Comparison of ENCODE assay signal across 9 mouse cellular contexts in genomic region chr5:103209486-103209885, GRCm38 (mm10). TPM values are rescaled to one million over a fixed set of nuclear protein-coding genes. Genes with fewer than 3 reads are reported as not detected.
A peak's percentile ranks its signal among the peaks of the same experiment; 100 is the strongest.
DNase-seq lines count a peak whose midpoint lies in the region; ATAC-seq lines count a peak whose summit lies in the region.
"Had no signal": no experiment of that assay in that cellular context is flagged by ENCODE, and none has a peak within 500 bp of the region (broad histone marks: within the 10 kb centered on the region; RNA-seq: fewer than 3 reads in every experiment).

No protein-coding gene starts in this region.

- H3K4me1 ChIP-seq in forebrain, embryonic 16.5 days (replicated peaks; ENCODE audit: control insufficient read depth, insufficient read depth, low read length): peaks cover 21% of the 10 kb centered on the region
- peaks cover 24% of the 10 kb centered on the region for H3K4me1 ChIP-seq in midbrain, embryonic 15.5 days

- 47% methylated on average over 6 of the region's 6 CpGs for WGBS in forebrain, embryonic 16.5 days
- whole genome bisulfite sequencing in midbrain, embryonic 15.5 days: 12% methylated on average over 6 of the region's 6 CpGs

- DNase-seq in layer of hippocampus, adult 11-12 months (ENCODE audit: low spot score): peak; percentile 18
- DNase-seq in layer of hippocampus, adult 9-10 months (ENCODE audit: low spot score): no peak
- DNase-seq in cerebellum, adult 8-10 months: peak; percentile 53
- DNase-seq in urinary bladder, adult 2 months (ENCODE audit: low spot score): no peak
- no peak for DNase-seq in adrenal gland, postnatal 36 days
- DNase-seq: gastrocnemius, postnatal 36 days had no signal

- H3K27me3 ChIP-seq in forebrain, embryonic 16.5 days (replicated peaks; ENCODE audit: control insufficient read depth, insufficient read depth, low read length): no peaks in the 10 kb centered on the region
- no peaks in the 10 kb centered on the region for H3K27me3 ChIP-seq in midbrain, embryonic 15.5 days (replicated peaks)

- H3K4me3 ChIP-seq in forebrain, embryonic 16.5 days (replicated peaks; ENCODE audit: low read length): peak overlapping the region; percentile 66
- H3K4me3 ChIP-seq in midbrain, embryonic 15.5 days: peak overlapping the region; percentile 57

- peak overlapping the region; percentile 57 for H3K4me2 ChIP-seq in forebrain, embryonic 16.5 days (ENCODE audit: low read length)
- peak overlapping the region; percentile 70 for H3K4me2 ChIP-seq in midbrain, embryonic 15.5 days

- peak overlapping the region; percentile 74 for H3K27ac ChIP-seq in forebrain, embryonic 16.5 days (ENCODE audit: low read length)
- H3K27ac ChIP-seq in midbrain, embryonic 15.5 days: peak overlapping the region; percentile 89

- no peaks in the 10 kb centered on the region for H3K9me3 ChIP-seq in forebrain, embryonic 16.5 days (ENCODE audit: control insufficient read depth, low read length)
- H3K9me3 ChIP-seq in midbrain, embryonic 15.5 days: no peaks in the 10 kb centered on the region

- H3K9ac ChIP-seq in forebrain, embryonic 16.5 days (replicated peaks; ENCODE audit: low read depth, low read length): peak overlapping the region; percentile 57
- peak overlapping the region; percentile 65 for H3K9ac ChIP-seq in midbrain, embryonic 15.5 days

- peaks cover 2% of the 10 kb centered on the region; the same call in 1 of the 2 replicates for H3K36me3 ChIP-seq in forebrain, embryonic 16.5 days (ENCODE audit: control insufficient read depth, insufficient read depth)
- H3K36me3 ChIP-seq in midbrain, embryonic 15.5 days (replicated peaks): no peaks in the 10 kb centered on the region

- ATAC-seq in forebrain, embryonic 16.5 days: no peak
- ATAC-seq in midbrain, embryonic 15.5 days (replicated peaks): no peak
- ATAC-seq in granulocyte monocyte progenitor cell, adult 5-6 weeks (replicated peaks; ENCODE audit: poor library complexity, severe bottlenecking): no peak

RNA-seq across cellular contexts. Expression of gene Mapk10, which starts 1.6 kb away (rescaled TPM):
- 90.9 and 96.2 TPM in 2 replicates for polyA plus RNA-seq in forebrain, embryonic 16.5 days (2015; fragmentation: Nextera tagmentation; extraction: Ambion mirVana)
- polyA plus RNA-seq in midbrain, embryonic 15.5 days (2015; fragmentation: Nextera tagmentation; extraction: Ambion mirVana): 111 and 135 TPM in 2 replicates
- total RNA-seq in granulocyte monocyte progenitor cell, adult 5-6 weeks (2014; fragmentation: Nextera tagmentation): not detected in 2 replicates
- total RNA-seq in granulocyte monocyte progenitor cell, adult 5-6 weeks (2017): not detected in 2 replicates
- 0.29 and 0.45 TPM in 2 replicates for polyA plus RNA-seq in urinary bladder, adult 2 months (2012; rRNA removed)
- total RNA-seq in adrenal gland, postnatal 36 days (2021): 10 to 100 TPM in 1 of 2 experiments, 1 to 10 TPM in 1; 5.7 to 10.0 TPM

Comparison
In these comparisons a context has a peak if more than half of its experiments do, and no peak if none do; other contexts are left out.
1. DNase-seq: peak in layer of hippocampus, adult 11-12 months (single experiment) and cerebellum, adult 8-10 months (single experiment); none in layer of hippocampus, adult 9-10 months (single experiment), urinary bladder, adult 2 months (single experiment) and adrenal gland, postnatal 36 days (0 of 2).
2. RNA of gene Mapk10, which starts 1.6 kb away (polyA plus RNA-seq): 111 to 135 TPM in midbrain, embryonic 15.5 days and 90.9 to 96.2 TPM in forebrain, embryonic 16.5 days; 0.29 to 0.45 TPM in urinary bladder, adult 2 months; every median in the first group is over 10 times any median in the second.